Mouse (Mus musculus): ENCODE data around the gene Cfd. TPM values are rescaled to one million over a fixed set of nuclear protein-coding genes. Genes with fewer than 3 reads are reported as not detected.
A peak's percentile ranks its signal among the peaks of the same experiment; 100 is the strongest.
"Not testable (repeated sequence)": the region's sequence is repeated elsewhere in the genome, so short reads cannot be mapped to it uniquely, and the experiment has no call there.

The Cfd gene
- polyA plus RNA-seq, 1 experiment: not detected

DNA sequence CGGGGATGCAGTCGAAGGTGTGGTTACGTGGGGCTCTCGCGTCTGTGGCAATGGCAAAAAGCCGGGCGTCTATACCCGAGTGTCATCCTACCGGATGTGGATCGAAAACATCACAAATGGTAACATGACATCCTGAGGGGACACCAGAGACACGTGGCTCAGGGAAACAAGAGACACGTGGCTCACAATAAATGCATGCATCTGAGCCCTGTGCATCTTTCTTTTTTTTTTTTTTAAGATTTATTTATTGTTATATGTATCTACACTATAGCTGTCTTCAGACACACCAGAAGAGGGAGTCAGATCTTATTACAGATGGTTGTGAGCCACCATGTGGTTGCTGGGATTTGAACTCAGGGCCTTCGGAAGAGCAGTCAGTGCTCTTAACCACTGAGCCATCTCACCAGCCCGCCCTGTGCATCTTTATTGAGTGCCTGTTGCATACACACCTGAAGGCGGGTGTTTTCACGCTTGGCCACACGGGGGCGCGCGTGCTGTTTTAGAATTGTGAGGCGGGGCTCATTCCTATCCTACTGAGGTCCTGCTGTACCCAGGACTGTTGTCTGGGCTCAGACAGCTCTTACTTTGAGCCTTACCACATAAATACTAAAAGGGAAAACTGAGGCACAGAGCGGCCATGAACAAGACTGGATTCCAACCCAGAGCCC lies 1.9 kb downstream of the Cfd start:
- not testable (repeated sequence) for H3K4me3 ChIP-seq (ENCODE audit: insufficient read depth, poor library complexity, severe bottlenecking); H3K79me2 ChIP-seq (ENCODE audit: control insufficient read depth, insufficient read depth); H3K36me3 ChIP-seq (ENCODE audit: control insufficient read depth, insufficient read depth); H3K79me3 ChIP-seq (ENCODE audit: low read depth); H3ac ChIP-seq (ENCODE audit: control insufficient read depth, insufficient read length, low read depth)
- peaks cover 22% of the 10 kb centered on the region for H3K27me3 ChIP-seq (ENCODE audit: control insufficient read depth, insufficient read depth, insufficient read length)
- peak; percentile 80 for TF ChIP-seq CTCF (IDR thresholded peaks at IDR 0.05; ENCODE audit: control insufficient read depth, insufficient read depth, insufficient read length)

DNA sequence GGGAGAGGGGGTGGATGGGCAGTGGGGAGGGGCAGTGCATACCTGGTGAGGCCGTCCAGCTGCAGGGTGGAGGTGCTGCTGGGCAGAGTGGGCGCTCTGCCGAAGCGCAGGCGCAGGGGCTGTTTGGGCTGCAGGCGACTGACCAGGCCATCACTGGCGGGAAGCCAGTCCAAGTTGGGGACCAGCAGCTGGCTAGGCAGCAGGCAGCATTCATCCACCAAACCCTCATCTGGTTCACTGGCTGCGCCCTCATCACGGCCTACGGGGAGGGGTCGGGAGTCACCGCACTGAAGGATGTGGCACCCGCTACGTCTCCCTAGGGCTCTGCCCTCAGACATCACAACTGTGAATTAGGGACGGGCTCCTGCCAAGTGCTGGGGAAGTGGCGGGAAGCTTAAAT lies 5.7 kb downstream of the Cfd start:
- H3K4me3 ChIP-seq (ENCODE audit: insufficient read depth, poor library complexity, severe bottlenecking): no peak overlapping the region
- no peak overlapping the region for H3ac ChIP-seq (ENCODE audit: control insufficient read depth, insufficient read length, low read depth)
- H3K36me3 ChIP-seq (ENCODE audit: control insufficient read depth, insufficient read depth): no peaks in the 10 kb centered on the region
- peaks cover 7% of the 10 kb centered on the region for H3K27me3 ChIP-seq (ENCODE audit: control insufficient read depth, insufficient read depth, insufficient read length)
- no peaks in the 10 kb centered on the region for H3K79me3 ChIP-seq (ENCODE audit: low read depth)
- no peaks in the 10 kb centered on the region for H3K79me2 ChIP-seq (ENCODE audit: control insufficient read depth, insufficient read depth)
- TF ChIP-seq USF1 (IDR thresholded peaks at IDR 0.05; ENCODE audit: low read depth) (no peak), CEBPB (IDR thresholded peaks at IDR 0.05; ENCODE audit: low read depth) (no peak), MYOD1 (IDR thresholded peaks at IDR 0.05; ENCODE audit: control insufficient read depth, insufficient read length, low read depth) (no peak), MAX (IDR thresholded peaks at IDR 0.05) (no peak), CTCF (IDR thresholded peaks at IDR 0.05; ENCODE audit: control insufficient read depth, insufficient read depth, insufficient read length) (no peak), FOSL1 (IDR thresholded peaks at IDR 0.05; ENCODE audit: insufficient read depth, low read length, poor library complexity, severe bottlenecking) (no peak), MYOG (IDR thresholded peaks at IDR 0.05; ENCODE audit: control insufficient read depth, extremely low read depth, insufficient read length) (no peak)

DNA sequence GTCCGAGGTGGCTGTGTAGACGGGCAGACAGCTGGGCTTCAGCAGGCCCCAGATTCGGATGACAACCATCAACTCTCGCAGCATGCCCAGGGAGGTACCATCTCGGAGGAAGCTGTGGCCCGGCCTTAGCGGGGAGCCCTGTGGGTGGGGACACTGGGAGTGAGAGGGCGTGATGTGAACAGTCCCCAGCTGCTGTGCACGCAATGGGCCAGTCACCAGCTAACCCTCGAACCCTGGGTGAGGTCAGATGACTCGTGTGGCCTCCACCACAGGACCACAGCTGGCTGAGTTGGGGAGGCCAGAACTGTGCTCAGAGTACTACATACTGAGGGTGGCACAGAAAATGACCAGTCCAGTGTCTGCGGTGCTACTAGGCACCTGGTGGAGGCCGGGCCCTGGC lies 6.2 kb downstream of the Cfd start:
- Histone ChIP-seq H3K27me3 (ENCODE audit: control insufficient read depth, insufficient read depth, insufficient read length) (peaks cover 4% of the 10 kb centered on the region), H3ac (ENCODE audit: control insufficient read depth, insufficient read length, low read depth) (no peak overlapping the region), H3K36me3 (ENCODE audit: control insufficient read depth, insufficient read depth) (no peaks in the 10 kb centered on the region), H3K79me3 (ENCODE audit: low read depth) (no peaks in the 10 kb centered on the region), H3K79me2 (ENCODE audit: control insufficient read depth, insufficient read depth) (no peaks in the 10 kb centered on the region), H3K4me3 (ENCODE audit: insufficient read depth, poor library complexity, severe bottlenecking) (no peak overlapping the region)
- TF ChIP-seq FOSL1 (IDR thresholded peaks at IDR 0.05; ENCODE audit: insufficient read depth, low read length, poor library complexity, severe bottlenecking) (no peak), MYOD1 (IDR thresholded peaks at IDR 0.05; ENCODE audit: control insufficient read depth, insufficient read length, low read depth) (peak; percentile 51)

DNA sequence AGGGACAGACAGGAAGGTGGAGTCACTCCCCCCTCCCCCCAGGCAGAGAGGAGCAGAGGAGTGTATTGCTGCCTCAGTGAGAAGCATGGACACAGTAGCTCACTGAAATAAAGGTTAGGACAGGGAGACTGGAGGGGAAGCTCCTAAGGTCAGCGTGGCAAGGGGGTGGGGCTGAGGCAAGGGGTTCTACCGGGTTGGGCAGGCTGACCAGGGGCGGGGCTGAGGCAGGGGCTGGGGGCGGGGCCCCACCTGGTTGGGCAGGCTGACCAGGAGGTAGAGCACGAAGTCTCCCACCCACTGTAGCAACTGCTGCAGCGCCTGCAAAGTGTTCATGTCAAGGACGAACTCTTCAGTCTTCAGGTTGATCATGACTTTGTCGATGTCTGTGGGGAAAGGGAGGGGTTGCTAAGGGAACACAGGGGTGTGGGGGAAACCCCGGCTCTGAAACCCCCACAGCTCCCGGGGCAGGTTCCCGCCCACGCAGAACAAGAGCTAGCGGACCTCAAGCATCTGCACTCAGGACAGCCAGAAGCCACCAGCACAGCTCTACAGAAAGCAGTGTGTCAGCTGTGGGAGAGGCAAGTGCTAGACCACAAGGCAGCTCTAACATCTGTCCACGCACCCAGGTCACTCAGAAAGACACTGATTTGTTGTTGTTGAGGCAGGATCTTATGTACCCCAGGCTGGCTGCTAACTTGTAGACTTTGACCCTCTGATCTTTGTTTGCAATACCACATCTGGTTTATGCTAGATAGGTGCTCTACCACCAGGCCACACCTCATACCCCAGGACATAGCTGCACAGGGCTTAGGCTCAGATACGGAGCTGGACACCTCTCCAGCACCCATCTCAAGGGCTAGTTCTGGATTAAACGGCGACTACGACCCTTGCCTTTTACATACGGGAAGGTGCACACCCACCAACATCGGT lies 6.9 kb downstream of the Cfd start:
- Histone ChIP-seq H3K79me2 (ENCODE audit: control insufficient read depth, insufficient read depth) (no peaks in the 10 kb centered on the region), H3K79me3 (ENCODE audit: low read depth) (no peaks in the 10 kb centered on the region), H3K4me3 (ENCODE audit: insufficient read depth, poor library complexity, severe bottlenecking) (no peak overlapping the region), H3K36me3 (ENCODE audit: control insufficient read depth, insufficient read depth) (peaks cover 6% of the 10 kb centered on the region), H3K27me3 (ENCODE audit: control insufficient read depth, insufficient read depth, insufficient read length) (no peaks in the 10 kb centered on the region), H3ac (ENCODE audit: control insufficient read depth, insufficient read length, low read depth) (no peak overlapping the region)
- TF ChIP-seq CTCF (IDR thresholded peaks at IDR 0.05; ENCODE audit: control insufficient read depth, insufficient read depth, insufficient read length): no peak
- TF ChIP-seq CEBPB (IDR thresholded peaks at IDR 0.05; ENCODE audit: low read depth): no peak
- no peak for TF ChIP-seq MAX (IDR thresholded peaks at IDR 0.05)
- no peak for TF ChIP-seq USF1 (IDR thresholded peaks at IDR 0.05; ENCODE audit: low read depth)
- TF ChIP-seq FOSL1 (IDR thresholded peaks at IDR 0.05; ENCODE audit: insufficient read depth, low read length, poor library complexity, severe bottlenecking): no peak
- TF ChIP-seq MYOG (IDR thresholded peaks at IDR 0.05; ENCODE audit: control insufficient read depth, extremely low read depth, insufficient read length): no peak
- no peak for TF ChIP-seq MYOD1 (IDR thresholded peaks at IDR 0.05; ENCODE audit: control insufficient read depth, insufficient read length, low read depth)

DNA sequence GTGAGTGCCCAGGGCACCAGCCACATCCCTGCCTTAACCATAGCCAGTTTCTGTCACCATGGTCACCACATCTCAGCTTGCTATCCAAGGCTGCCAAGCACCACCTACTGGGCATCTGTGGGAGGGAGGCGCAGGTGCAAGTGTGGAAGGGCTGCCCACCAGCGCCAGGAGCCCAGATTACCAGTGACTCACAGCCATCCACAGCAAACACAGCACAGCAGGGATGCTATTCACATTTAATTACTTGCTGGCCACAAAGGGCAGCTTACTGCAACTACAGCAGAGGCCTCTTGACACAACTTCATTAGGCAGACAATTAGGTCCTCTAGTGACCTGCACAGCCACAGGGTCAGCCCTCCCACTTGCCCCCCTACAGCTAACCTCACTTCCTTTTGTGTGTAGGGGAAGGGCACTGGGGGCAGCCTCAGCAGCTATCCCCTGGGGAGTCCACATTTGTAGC lies 10.3 kb downstream of the Cfd start:
- Histone ChIP-seq H3K79me2 (ENCODE audit: control insufficient read depth, insufficient read depth) (no peaks in the 10 kb centered on the region), H3K4me3 (ENCODE audit: insufficient read depth, poor library complexity, severe bottlenecking) (no peak overlapping the region), H3K79me3 (ENCODE audit: low read depth) (no peaks in the 10 kb centered on the region), H3K27me3 (ENCODE audit: control insufficient read depth, insufficient read depth, insufficient read length) (no peaks in the 10 kb centered on the region), H3K36me3 (ENCODE audit: control insufficient read depth, insufficient read depth) (peaks cover 21% of the 10 kb centered on the region), H3ac (ENCODE audit: control insufficient read depth, insufficient read length, low read depth) (no peak overlapping the region)
- TF ChIP-seq USF1 (IDR thresholded peaks at IDR 0.05; ENCODE audit: low read depth) (no peak), CEBPB (IDR thresholded peaks at IDR 0.05; ENCODE audit: low read depth) (no peak), MAX (IDR thresholded peaks at IDR 0.05) (no peak), CTCF (IDR thresholded peaks at IDR 0.05; ENCODE audit: control insufficient read depth, insufficient read depth, insufficient read length) (no peak), MYOG (IDR thresholded peaks at IDR 0.05; ENCODE audit: control insufficient read depth, extremely low read depth, insufficient read length) (no peak), FOSL1 (IDR thresholded peaks at IDR 0.05; ENCODE audit: insufficient read depth, low read length, poor library complexity, severe bottlenecking) (peak; percentile 12), MYOD1 (IDR thresholded peaks at IDR 0.05; ENCODE audit: control insufficient read depth, insufficient read length, low read depth) (peak; percentile 89)
